Mouse (Mus musculus): ENCODE data around the gene Dgkz. TPM values are rescaled to one million over a fixed set of nuclear protein-coding genes. Genes with fewer than 3 reads are reported as not detected.

Dgkz gene
- 25.0 and 26.0 TPM in 2 replicates for polyA plus RNA-seq (2015; fragmentation: Nextera tagmentation; extraction: Ambion mirVana)

DNA sequence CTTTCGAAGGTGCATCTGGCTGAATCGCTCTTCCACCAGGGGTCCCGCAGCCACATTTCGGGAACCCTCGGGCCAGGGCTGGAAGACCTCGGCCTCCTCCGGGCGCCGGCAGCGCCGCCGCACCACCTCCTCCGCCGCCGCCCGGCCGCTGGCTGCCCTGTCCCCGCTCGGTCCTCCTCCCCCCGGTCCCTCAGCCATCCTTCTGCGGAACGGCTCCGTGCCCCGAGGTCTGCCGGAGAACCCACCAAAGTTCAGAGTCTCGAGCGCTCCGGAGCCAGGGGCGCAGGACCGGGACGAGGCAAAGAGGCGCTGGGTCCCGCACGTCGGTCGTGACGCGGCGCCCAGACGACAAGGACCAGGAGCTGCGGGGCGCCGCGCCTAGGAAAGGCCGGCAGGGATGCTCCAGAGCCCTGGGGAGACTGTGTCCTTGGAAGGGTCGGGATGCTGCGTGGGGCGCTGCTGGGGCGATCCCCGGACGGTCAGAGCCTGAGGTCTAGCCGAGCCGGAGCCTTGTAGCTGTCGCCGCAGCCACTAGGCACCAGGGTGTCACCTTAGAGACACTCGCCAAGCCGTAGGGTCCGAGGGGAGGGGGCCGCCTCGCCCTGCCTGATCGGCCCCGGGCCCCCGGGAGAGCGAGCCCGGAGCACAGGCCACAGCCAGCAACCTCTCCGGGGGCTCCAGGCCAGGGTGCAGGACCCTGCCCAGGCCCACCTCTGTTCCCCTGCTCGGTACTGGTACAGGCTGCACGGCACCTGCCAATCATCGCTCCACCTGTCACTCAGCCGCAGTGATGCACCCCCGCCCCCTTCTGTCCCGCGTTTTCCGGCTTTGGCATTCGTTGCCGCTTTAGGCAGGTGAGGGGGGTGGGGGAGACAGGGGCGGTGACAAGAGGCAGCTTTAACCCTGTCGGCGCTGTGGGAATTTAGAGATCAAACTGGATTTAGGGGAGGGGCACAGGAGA is at the start of gene Dgkz:
Dgkz (minus strand) TSS at position 284 of the 961 bp plus-strand sequence.
- WGBS: 2% methylated on average over 76 of the region's 79 CpGs
- Histone ChIP-seq H3K4me1 (replicated peaks) (peaks cover 58% of the 10 kb centered on the region), H3K27me3 (peaks cover 69% of the 10 kb centered on the region), H3K36me3 (no peaks in the 10 kb centered on the region), H3K27ac (no peak within 1 kb of the TSS), H3K4me3 (peak within 1 kb of the TSS; percentile 41), H3K9ac (peak within 1 kb of the TSS; percentile 73), H3K4me2 (peak within 1 kb of the TSS; percentile 60), H3K9me3 (no peaks in the 10 kb centered on the region)
- ATAC-seq (ENCODE audit: low FRiP score): peak; percentile 40

DNA sequence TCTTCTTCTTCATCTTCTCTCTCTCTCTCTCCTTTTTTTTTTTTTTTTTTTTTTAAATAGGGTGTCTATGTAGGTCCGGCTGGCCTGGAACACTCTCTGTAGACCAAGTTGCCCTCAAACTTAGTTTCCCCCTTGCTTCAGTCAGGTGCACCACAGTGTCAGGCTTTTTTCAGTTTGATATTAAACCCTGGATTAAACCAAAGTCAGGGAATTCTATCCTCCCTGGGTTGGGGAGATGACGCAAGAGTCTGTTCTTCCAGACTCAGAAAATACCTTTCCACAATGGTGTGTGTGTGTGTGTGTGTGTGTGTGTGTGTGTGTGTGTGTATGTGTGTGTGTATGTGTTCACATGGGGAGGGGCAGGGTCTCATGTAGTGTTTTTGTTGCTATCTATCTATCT is 49.5 kb upstream of the Dgkz start:
- Histone ChIP-seq H3K36me3 (no peaks in the 10 kb centered on the region), H3K4me2 (no peak overlapping the region), H3K27me3 (peaks cover 48% of the 10 kb centered on the region), H3K27ac (no peak overlapping the region), H3K9me3 (no peaks in the 10 kb centered on the region), H3K4me3 (no peak overlapping the region), H3K4me1 (replicated peaks) (peaks cover 13% of the 10 kb centered on the region), H3K9ac (no peak overlapping the region)
- ATAC-seq (ENCODE audit: low FRiP score): no peak
- WGBS: 88% methylated on average over 2 of the region's 2 CpGs

DNA sequence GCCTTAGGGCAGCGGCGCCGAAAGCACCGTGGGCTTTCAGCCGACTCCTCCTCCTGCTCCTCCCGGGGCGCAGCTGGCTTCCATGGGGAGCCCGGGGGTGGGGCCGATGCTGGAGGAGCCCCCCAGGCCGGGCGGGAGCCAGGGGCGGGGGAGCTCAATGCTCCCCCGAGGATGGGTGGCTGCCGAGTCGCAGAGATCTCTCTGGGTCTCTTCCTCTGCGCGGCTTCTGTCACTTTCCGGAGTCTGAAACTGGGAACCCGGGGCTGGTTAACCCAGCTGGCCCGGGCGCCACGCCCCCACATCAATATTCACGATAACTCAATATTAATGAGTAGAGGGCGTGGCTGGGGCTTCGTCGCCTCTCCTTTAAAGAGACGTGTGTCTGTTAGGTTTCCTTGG is 48.6 kb upstream of the Dgkz start, which contains the start of gene Creb3l1:
Creb3l1 (minus strand) TSS at position 229 of the 399 bp plus-strand sequence.
- Histone ChIP-seq H3K27me3 (peaks cover 48% of the 10 kb centered on the region), H3K27ac (no peak within 1 kb of the TSS), H3K4me1 (replicated peaks) (peaks cover 12% of the 10 kb centered on the region), H3K4me3 (peak within 1 kb of the TSS; percentile 62), H3K36me3 (no peaks in the 10 kb centered on the region), H3K4me2 (peak within 1 kb of the TSS; percentile 96), H3K9me3 (no peaks in the 10 kb centered on the region), H3K9ac (peak within 1 kb of the TSS; percentile 72)
- WGBS: under 1% methylated on average over 27 of the region's 27 CpGs
- ATAC-seq (ENCODE audit: low FRiP score): peak; percentile 60; the same call in 1 of the 2 replicates

DNA sequence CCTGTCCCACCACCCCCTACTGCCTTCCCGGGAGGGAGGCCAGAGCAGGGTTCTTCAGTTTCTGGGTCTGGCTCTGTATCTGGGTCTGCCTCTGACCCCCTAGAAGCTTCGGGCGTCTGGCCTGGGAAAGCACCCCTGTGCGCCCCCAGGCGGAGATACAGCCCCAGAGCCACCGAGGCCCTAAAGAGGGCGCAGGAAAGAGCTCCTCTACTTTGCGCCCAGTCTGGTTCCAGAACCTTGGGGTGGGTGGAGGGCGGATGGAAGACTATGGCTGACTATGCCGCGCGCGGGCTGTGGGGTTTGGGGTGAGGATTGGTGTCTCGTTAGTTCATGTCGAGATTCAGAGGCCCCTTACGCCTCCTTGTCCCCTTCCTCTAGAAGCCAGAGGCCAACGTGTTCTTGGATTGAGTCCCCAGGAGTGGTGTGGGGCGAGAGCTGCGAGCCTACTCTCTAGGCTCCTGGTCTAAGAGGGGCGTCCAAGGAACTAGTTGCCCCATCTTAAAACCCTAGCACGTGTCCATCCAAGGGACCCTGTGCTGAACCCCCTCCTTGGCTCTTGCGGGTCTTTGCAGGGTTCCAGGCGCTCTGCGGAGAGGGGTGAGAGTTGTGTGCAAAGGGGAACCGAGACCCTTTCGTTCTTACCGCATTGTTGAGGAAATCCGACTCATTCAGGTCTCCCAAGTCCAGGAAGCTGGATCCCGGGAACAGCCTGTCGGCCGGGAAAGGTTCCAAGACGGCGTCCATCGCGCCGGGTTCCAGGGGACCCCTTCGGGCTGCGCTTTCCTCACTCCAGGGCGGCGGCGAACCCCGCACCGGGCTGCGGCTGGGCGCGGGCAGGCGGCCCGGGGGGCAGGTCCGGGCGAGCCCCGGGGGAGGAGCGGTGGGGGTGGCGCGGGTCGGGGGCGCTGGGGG is 48.0 kb upstream of the Dgkz start:
- H3K4me3 ChIP-seq: peak overlapping the region; percentile 62
- H3K9ac ChIP-seq: peak overlapping the region; percentile 72
- no peak overlapping the region for H3K27ac ChIP-seq
- peak overlapping the region; percentile 96 for H3K4me2 ChIP-seq
- H3K27me3 ChIP-seq: peaks cover 48% of the 10 kb centered on the region
- peak; percentile 59 for ATAC-seq (ENCODE audit: low FRiP score)
- no peaks in the 10 kb centered on the region for H3K36me3 ChIP-seq
- no peaks in the 10 kb centered on the region for H3K9me3 ChIP-seq
- H3K4me1 ChIP-seq (replicated peaks): peaks cover 12% of the 10 kb centered on the region
- WGBS: 4% methylated on average over 56 of the region's 56 CpGs

DNA sequence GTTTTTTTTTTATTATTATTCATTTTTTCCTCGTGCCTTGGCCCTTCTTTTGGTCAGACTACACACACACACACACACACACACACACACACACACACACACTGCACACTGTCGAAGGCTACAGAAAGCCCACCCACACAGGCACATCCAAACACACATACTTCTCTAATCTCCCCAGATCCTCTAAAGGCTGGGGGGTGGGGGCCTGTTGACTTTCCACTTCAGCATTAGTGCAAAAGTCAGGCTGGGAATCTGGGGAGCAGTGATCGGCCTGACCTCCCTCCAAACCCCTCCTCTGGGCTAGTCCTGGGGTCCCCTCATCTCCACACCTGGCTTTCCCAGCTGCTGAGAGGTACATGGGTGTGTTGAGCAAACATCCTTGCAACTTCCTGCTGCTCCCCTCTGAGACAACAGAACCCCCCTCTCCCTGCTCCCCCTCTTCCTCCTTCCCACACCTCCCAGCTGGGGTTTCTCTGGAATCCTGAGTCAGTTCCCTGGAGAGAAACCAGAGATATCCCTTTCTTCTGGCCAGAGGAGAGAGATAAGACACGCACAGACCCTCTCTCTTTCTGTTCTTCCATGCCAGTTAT is 45.1 kb upstream of the Dgkz start:
- no peak overlapping the region for H3K4me2 ChIP-seq
- H3K9ac ChIP-seq: no peak overlapping the region
- no peak overlapping the region for H3K27ac ChIP-seq
- H3K4me3 ChIP-seq: no peak overlapping the region
- no peaks in the 10 kb centered on the region for H3K36me3 ChIP-seq
- WGBS: 54% methylated on average over 4 of the region's 4 CpGs
- ATAC-seq (ENCODE audit: low FRiP score): no peak
- H3K4me1 ChIP-seq (replicated peaks): peaks cover 17% of the 10 kb centered on the region
- H3K27me3 ChIP-seq: peaks cover 47% of the 10 kb centered on the region
- H3K9me3 ChIP-seq: no peaks in the 10 kb centered on the region

DNA sequence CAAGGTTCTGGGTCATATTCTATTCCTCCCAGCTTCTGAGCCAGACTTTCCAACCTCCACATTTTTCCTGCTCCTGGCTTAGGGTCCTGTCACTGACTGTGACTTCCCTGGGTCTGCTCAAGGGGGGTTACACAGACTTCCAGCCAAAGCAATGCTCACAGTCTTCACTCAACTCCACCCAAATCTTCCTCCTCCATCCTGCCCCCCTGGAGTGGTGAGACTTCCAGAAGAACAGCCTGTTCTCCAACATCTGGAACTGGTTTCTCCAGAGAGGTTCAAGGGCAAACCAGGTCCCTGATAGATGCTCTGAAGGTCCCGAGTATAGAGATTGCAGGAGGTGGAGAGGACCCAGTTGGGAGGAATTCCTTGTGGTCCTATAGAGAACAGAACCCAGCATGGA is 41.8 kb upstream of the Dgkz start:
- no peak overlapping the region for H3K27ac ChIP-seq
- no peak overlapping the region for H3K4me3 ChIP-seq
- peaks cover 5% of the 10 kb centered on the region; the same call in 1 of the 2 replicates for H3K4me1 ChIP-seq (replicated peaks)
- no peak for ATAC-seq (ENCODE audit: low FRiP score)
- no peaks in the 10 kb centered on the region for H3K36me3 ChIP-seq
- H3K9me3 ChIP-seq: no peaks in the 10 kb centered on the region
- WGBS: 89% methylated on average over 1 of the region's 1 CpGs
- peaks cover 23% of the 10 kb centered on the region for H3K27me3 ChIP-seq
- H3K4me2 ChIP-seq: no peak overlapping the region
- H3K9ac ChIP-seq: no peak overlapping the region

DNA sequence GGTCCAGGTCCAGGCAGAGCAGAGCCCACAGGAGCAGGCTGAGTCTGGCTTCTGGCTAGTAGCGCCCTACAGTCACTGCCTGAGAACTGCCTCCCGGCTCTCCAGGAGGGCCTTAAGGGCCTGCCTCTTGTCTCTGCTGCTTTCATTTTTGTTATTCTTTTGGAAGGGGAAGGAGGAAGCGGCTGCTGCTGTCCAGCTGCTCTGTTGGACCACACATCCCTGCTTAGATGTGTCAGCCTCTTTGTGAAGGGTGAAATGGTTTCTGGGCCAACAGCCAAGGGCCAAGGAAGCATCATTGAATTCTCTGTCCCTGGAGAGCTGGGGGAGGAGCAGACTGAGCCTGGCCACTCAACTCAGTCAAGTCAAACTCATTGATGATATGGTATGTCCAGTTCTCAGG is 41.3 kb upstream of the Dgkz start:
- Histone ChIP-seq H3K27me3 (peaks cover 22% of the 10 kb centered on the region), H3K4me1 (replicated peaks) (peaks cover 5% of the 10 kb centered on the region; the same call in 1 of the 2 replicates), H3K9me3 (no peaks in the 10 kb centered on the region), H3K4me3 (no peak overlapping the region), H3K36me3 (no peaks in the 10 kb centered on the region), H3K9ac (no peak overlapping the region; the same call in 1 of the 2 replicates), H3K4me2 (no peak overlapping the region), H3K27ac (no peak overlapping the region)
- 38% methylated on average over 3 of the region's 3 CpGs for WGBS
- ATAC-seq (ENCODE audit: low FRiP score): no peak

DNA sequence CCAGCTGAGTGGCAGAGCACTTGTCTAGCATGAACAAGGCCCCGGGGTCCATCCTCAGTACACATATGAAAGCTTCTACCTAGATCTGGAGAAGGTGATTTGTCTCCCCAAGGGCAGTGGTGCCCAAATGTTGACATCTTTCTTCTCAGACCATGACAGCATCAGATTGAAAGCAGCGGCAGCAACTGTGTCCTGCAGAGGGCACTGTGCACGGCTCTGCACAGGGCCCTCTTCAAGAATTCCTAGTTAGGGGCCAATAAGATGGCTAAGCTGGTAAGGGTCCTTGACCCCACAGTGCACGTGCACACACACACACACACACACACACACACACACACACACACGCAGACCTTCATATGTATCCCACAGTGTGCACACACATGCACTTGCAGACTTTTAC is 39.2 kb upstream of the Dgkz start:
- H3K9me3 ChIP-seq: no peaks in the 10 kb centered on the region
- H3K4me2 ChIP-seq: no peak overlapping the region
- no peak overlapping the region for H3K4me3 ChIP-seq
- H3K27me3 ChIP-seq: peaks cover 29% of the 10 kb centered on the region
- ATAC-seq (ENCODE audit: low FRiP score): no peak
- H3K36me3 ChIP-seq: no peaks in the 10 kb centered on the region
- 80% methylated on average over 5 of the region's 5 CpGs for WGBS
- H3K9ac ChIP-seq: no peak overlapping the region
- no peak overlapping the region for H3K27ac ChIP-seq
- H3K4me1 ChIP-seq (replicated peaks): peaks cover 5% of the 10 kb centered on the region; the same call in 1 of the 2 replicates

DNA sequence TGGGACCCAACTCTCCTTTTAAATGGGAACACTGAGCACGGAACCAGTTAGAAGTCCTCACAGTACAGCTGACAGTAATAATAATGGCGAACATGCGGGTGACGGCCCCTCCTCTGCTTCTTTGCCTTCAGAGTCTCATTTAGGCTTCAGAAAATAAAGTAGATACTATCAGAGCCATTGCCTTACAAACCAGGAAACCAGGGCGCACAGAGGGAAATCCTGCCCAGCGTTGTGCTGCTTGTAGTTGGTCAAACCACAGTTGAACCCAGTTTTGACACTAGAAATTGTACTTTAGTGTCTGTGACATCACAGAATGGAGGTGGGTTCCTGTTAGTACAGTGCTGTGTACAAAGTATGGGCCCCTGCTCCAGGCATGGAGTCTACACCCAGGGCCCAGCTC is 38.6 kb upstream of the Dgkz start:
- Histone ChIP-seq H3K4me3 (no peak overlapping the region), H3K9me3 (no peaks in the 10 kb centered on the region), H3K9ac (no peak overlapping the region), H3K36me3 (no peaks in the 10 kb centered on the region), H3K4me2 (no peak overlapping the region), H3K27ac (no peak overlapping the region), H3K27me3 (peaks cover 36% of the 10 kb centered on the region), H3K4me1 (replicated peaks) (peaks cover 5% of the 10 kb centered on the region)
- WGBS: 84% methylated on average over 6 of the region's 6 CpGs
- no peak for ATAC-seq (ENCODE audit: low FRiP score)

DNA sequence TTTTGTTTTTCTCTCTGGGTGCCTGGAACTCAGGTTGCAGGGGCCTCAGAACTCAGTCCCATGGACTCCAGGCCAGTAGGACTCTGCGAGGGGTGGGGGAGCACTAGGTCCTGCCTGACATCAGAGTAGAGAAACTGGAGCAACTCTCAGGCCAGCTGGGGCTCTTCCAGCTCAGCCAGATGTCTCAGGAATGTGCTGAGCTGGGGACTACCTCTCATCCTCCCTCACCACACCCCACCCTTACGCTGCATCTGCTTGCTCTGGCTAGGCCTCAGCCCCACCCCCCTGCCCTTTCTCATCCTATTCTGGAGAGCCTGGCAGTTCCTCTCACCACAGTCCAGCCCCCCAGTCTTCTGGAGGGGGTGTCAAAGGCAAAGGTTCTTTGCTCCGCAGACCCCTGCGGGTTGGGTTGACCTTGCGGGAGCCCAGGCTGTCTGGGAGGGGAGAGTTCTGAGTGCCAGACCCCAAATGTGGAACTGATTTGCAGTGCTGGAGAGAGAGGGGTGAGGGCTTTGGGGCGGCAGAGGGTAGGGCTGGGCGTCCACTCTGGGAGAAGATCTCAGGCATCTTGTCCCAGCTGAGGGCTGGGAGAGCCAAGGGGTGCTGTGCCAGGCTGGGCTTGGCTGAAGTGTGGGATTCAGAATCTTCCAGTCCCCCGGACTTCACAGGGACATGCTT is 37.2 kb upstream of the Dgkz start:
- 56% methylated on average over 8 of the region's 8 CpGs for WGBS
- Histone ChIP-seq H3K36me3 (no peaks in the 10 kb centered on the region), H3K27ac (no peak overlapping the region), H3K9ac (no peak overlapping the region), H3K4me3 (no peak overlapping the region), H3K9me3 (no peaks in the 10 kb centered on the region), H3K4me1 (replicated peaks) (peaks cover 11% of the 10 kb centered on the region), H3K27me3 (peaks cover 38% of the 10 kb centered on the region), H3K4me2 (no peak overlapping the region)
- ATAC-seq (ENCODE audit: low FRiP score): no peak

Data from hindbrain, embryonic 13.5 days (tissue).